Comparison of ENCODE assay signal across 21 mouse cellular contexts in genomic region chr6:39545474-39545873, GRCm38 (mm10). TPM values are rescaled to one million over a fixed set of nuclear protein-coding genes. Genes with fewer than 3 reads are reported as not detected.
DNase-seq lines count a peak whose midpoint lies in the region; ATAC-seq and TF ChIP-seq lines count a peak whose summit lies in the region.
"Had no signal": no experiment of that assay in that cellular context is flagged by ENCODE, and none has a peak within 500 bp of the region (broad histone marks: within the 10 kb centered on the region; RNA-seq: fewer than 3 reads in every experiment).

No protein-coding gene starts in this region.

- H3K27ac ChIP-seq in heart, embryonic 13.5 days (replicated peaks) = peak overlapping the region; percentile 92
- H3K27ac ChIP-seq in heart, embryonic 11.5 days (ENCODE audit: low read depth, low read length) = no peak overlapping the region
- peak overlapping the region; percentile 73 for H3K27ac ChIP-seq in layer of hippocampus, adult 2 months
- H3K27ac ChIP-seq in embryonic facial prominence, embryonic 14.5 days (replicated peaks; ENCODE audit: low read depth, low read length) = 0 out of 2 replicates have a peak overlapping the region, but pooled peaks have one; percentile 18
- H3K27ac ChIP-seq in cerebellum, adult 2 months (ENCODE audit: insufficient read depth, low read length) = no peak overlapping the region
- H3K27ac ChIP-seq: macrophage had no signal

- no peak for TF ChIP-seq POLR2A in cerebellum, adult 2 months (IDR thresholded peaks at IDR 0.05; ENCODE audit: borderline replicate concordance, insufficient read depth, low read length)

- no peak overlapping the region for H3K4me3 ChIP-seq in heart, embryonic 13.5 days
- no peak overlapping the region for H3K4me3 ChIP-seq in heart, embryonic 11.5 days (ENCODE audit: low read depth, low read length)
- H3K4me3 ChIP-seq in layer of hippocampus, adult 2 months = no peak overlapping the region
- H3K4me3 ChIP-seq in embryonic facial prominence, embryonic 14.5 days (ENCODE audit: low read depth, low read length) = no peak overlapping the region
- no peak overlapping the region for H3K4me3 ChIP-seq in cerebellum, adult 2 months (replicated peaks; ENCODE audit: insufficient read depth, low read depth, low read length)
- H3K4me3 ChIP-seq: embryonic facial prominence, embryonic 13.5 days; hindbrain, embryonic 15.5 days had no signal

- ATAC-seq in heart, embryonic 13.5 days (ENCODE audit: extremely low read depth, insufficient number of reproducible peaks, low FRiP score, low TSS enrichment) = no peak
- ATAC-seq in heart, embryonic 11.5 days (replicated peaks; ENCODE audit: insufficient number of reproducible peaks, low FRiP score, low TSS enrichment) = no peak
- no peak for ATAC-seq in embryonic facial prominence, embryonic 14.5 days (ENCODE audit: low read depth)
- ATAC-seq: activated CD4-positive, CD25-positive, alpha-beta regulatory T cell, adult 4 months had no signal

- no peaks in the 10 kb centered on the region for H3K27me3 ChIP-seq in heart, embryonic 13.5 days (replicated peaks)
- H3K27me3 ChIP-seq in heart, embryonic 11.5 days (ENCODE audit: control insufficient read depth, insufficient read depth, low read length) = no peaks in the 10 kb centered on the region
- no peaks in the 10 kb centered on the region for H3K27me3 ChIP-seq in embryonic facial prominence, embryonic 14.5 days (replicated peaks; ENCODE audit: control insufficient read depth, insufficient read depth, low read length)
- no peaks in the 10 kb centered on the region for H3K27me3 ChIP-seq in cerebellum, adult 2 months (ENCODE audit: control insufficient read depth, insufficient read depth, low read length)
- H3K27me3 ChIP-seq: embryonic facial prominence, embryonic 13.5 days; hindbrain, embryonic 15.5 days; Patski had no signal

- 79% methylated on average over 7 of the region's 7 CpGs for WGBS in heart, embryonic 13.5 days
- 82% methylated on average over 7 of the region's 7 CpGs for WGBS in heart, embryonic 11.5 days (ENCODE audit: insufficient replicate concordance)
- WGBS in embryonic facial prominence, embryonic 14.5 days = 88% methylated on average over 7 of the region's 7 CpGs
- WGBS in cerebellum, adult 2 months = 87% methylated on average over 7 of the region's 7 CpGs

- no peak for TF ChIP-seq CTCF in layer of hippocampus, adult 2 months (conservative IDR thresholded peaks at IDR 0.05)
- TF ChIP-seq CTCF in cerebellum, adult 2 months (IDR thresholded peaks at IDR 0.05; ENCODE audit: borderline replicate concordance, insufficient read depth, low read depth, low read length) = no peak

- H3K9ac ChIP-seq in heart, embryonic 13.5 days = no peak overlapping the region
- no peak overlapping the region for H3K9ac ChIP-seq in heart, embryonic 11.5 days (ENCODE audit: low read depth, low read length)
- H3K9ac ChIP-seq in embryonic facial prominence, embryonic 14.5 days (ENCODE audit: low read depth, low read length) = no peak overlapping the region
- H3K9ac ChIP-seq: embryonic facial prominence, embryonic 13.5 days; hindbrain, embryonic 15.5 days; lung, embryonic 14.5 days had no signal

- no peaks in the 10 kb centered on the region for H3K36me3 ChIP-seq in heart, embryonic 13.5 days
- H3K36me3 ChIP-seq in heart, embryonic 11.5 days (ENCODE audit: control insufficient read depth, insufficient read depth, low read length) = no peaks in the 10 kb centered on the region
- no peaks in the 10 kb centered on the region for H3K36me3 ChIP-seq in embryonic facial prominence, embryonic 14.5 days (ENCODE audit: control insufficient read depth, insufficient read depth, low read length)
- H3K36me3 ChIP-seq: hindbrain, embryonic 15.5 days had no signal

- H3K4me2 ChIP-seq in heart, embryonic 13.5 days = no peak overlapping the region
- no peak overlapping the region for H3K4me2 ChIP-seq in heart, embryonic 11.5 days
- H3K4me2 ChIP-seq in embryonic facial prominence, embryonic 14.5 days (ENCODE audit: low read depth, low read length) = no peak overlapping the region
- H3K4me2 ChIP-seq: embryonic facial prominence, embryonic 13.5 days; hindbrain, embryonic 15.5 days; liver, embryonic 11.5 days; lung, embryonic 14.5 days had no signal

- peaks cover 52% of the 10 kb centered on the region for H3K4me1 ChIP-seq in heart, embryonic 13.5 days
- peaks cover 30% of the 10 kb centered on the region for H3K4me1 ChIP-seq in heart, embryonic 11.5 days (ENCODE audit: control insufficient read depth, insufficient read depth, low read length)
- peaks cover 31% of the 10 kb centered on the region for H3K4me1 ChIP-seq in embryonic facial prominence, embryonic 14.5 days (ENCODE audit: control insufficient read depth, insufficient read depth, low read length)
- no peaks in the 10 kb centered on the region for H3K4me1 ChIP-seq in cerebellum, adult 2 months (ENCODE audit: control insufficient read depth, insufficient read depth, low read length)

- H3K9me3 ChIP-seq in heart, embryonic 13.5 days = no peaks in the 10 kb centered on the region
- no peaks in the 10 kb centered on the region for H3K9me3 ChIP-seq in heart, embryonic 11.5 days (replicated peaks; ENCODE audit: control insufficient read depth, low read length)
- no peaks in the 10 kb centered on the region for H3K9me3 ChIP-seq in embryonic facial prominence, embryonic 14.5 days (ENCODE audit: control insufficient read depth, low read length)
- H3K9me3 ChIP-seq: embryonic facial prominence, embryonic 13.5 days; hindbrain, embryonic 15.5 days had no signal

- DNase-seq in layer of hippocampus, adult 2 months (ENCODE audit: low spot score in 2 of 2) = peak in 1 of 2 experiments; percentile 51
- DNase-seq in layer of hippocampus, adult 11-12 months (ENCODE audit: low spot score) = no peak
- peak; percentile 29 for DNase-seq in brain, adult 2 months (ENCODE audit: low read depth, low spot score)
- no peak for DNase-seq in embryonic facial prominence, embryonic 14.5 days (ENCODE audit: low spot score)
- no peak for DNase-seq in cerebellum, adult 2 months
- DNase-seq: adrenal gland, postnatal 36 days; cerebellum, adult 9-10 months; gastrocnemius, postnatal 36 days; kidney, adult 9 months; lung, embryonic 14.5 days; right cerebral cortex, postnatal 14 days had no signal

RNA-seq across cellular contexts. Expression of gene Dennd2a, which starts 12.2 kb away (rescaled TPM):
- polyA plus RNA-seq in heart, embryonic 13.5 days (2015; fragmentation: Nextera tagmentation; extraction: Ambion mirVana) = 15.9 and 17.4 TPM in 2 replicates
- polyA plus RNA-seq in heart, embryonic 11.5 days (2014; fragmentation: Nextera tagmentation; extraction: Ambion mirVana) = 21.5 and 24.8 TPM in 2 replicates
- total RNA-seq in layer of hippocampus, adult 2 months (2021) = 10 to 100 TPM; 37.0 to 38.2 TPM
- polyA plus RNA-seq in embryonic facial prominence, embryonic 14.5 days (2014; fragmentation: Nextera tagmentation; extraction: Ambion mirVana) = 24.0 and 28.4 TPM in 2 replicates
- 12.3 and 13.5 TPM in 2 replicates for polyA plus RNA-seq in cerebellum, adult 2 months (2012; rRNA removed)
- total RNA-seq: monocyte, adult 5-6 weeks had no signal

RNA-seq across cellular contexts. Expression of gene Adck2, which starts 28.2 kb away (rescaled TPM):
- polyA plus RNA-seq in heart, embryonic 13.5 days (2015; fragmentation: Nextera tagmentation; extraction: Ambion mirVana) = 12.6 and 14.6 TPM in 2 replicates
- 14.9 and 18.6 TPM in 2 replicates for polyA plus RNA-seq in heart, embryonic 11.5 days (2014; fragmentation: Nextera tagmentation; extraction: Ambion mirVana)
- total RNA-seq in layer of hippocampus, adult 2 months (2021) = 10 to 100 TPM; 27.5 to 32.0 TPM
- polyA plus RNA-seq in embryonic facial prominence, embryonic 14.5 days (2014; fragmentation: Nextera tagmentation; extraction: Ambion mirVana) = 27.3 and 32.8 TPM in 2 replicates
- polyA plus RNA-seq in cerebellum, adult 2 months (2012; rRNA removed) = 30.2 and 33.2 TPM in 2 replicates

RNA-seq across cellular contexts. Expression of gene Gm42420, which starts 40.1 kb away (rescaled TPM):
- 1.1 and 1.8 TPM in 2 replicates for polyA plus RNA-seq in heart, embryonic 13.5 days (2015; fragmentation: Nextera tagmentation; extraction: Ambion mirVana)
- 1.4 and 1.9 TPM in 2 replicates for polyA plus RNA-seq in heart, embryonic 11.5 days (2014; fragmentation: Nextera tagmentation; extraction: Ambion mirVana)
- total RNA-seq in layer of hippocampus, adult 2 months (2021) = not detected
- polyA plus RNA-seq in embryonic facial prominence, embryonic 14.5 days (2014; fragmentation: Nextera tagmentation; extraction: Ambion mirVana) = not detected in 2 replicates
- polyA plus RNA-seq in cerebellum, adult 2 months (2012; rRNA removed) = 0.72 and 0.95 TPM in 2 replicates
- total RNA-seq: monocyte, adult 5-6 weeks had no signal
- polyA plus RNA-seq: embryonic facial prominence, embryonic 13.5 days; heart, embryonic 14.5 days; macrophage had no signal

RNA-seq across cellular contexts. Expression of gene Ndufb2, which starts 46.9 kb away (rescaled TPM):
- polyA plus RNA-seq in heart, embryonic 13.5 days (2015; fragmentation: Nextera tagmentation; extraction: Ambion mirVana) = 599 and 674 TPM in 2 replicates
- polyA plus RNA-seq in heart, embryonic 11.5 days (2014; fragmentation: Nextera tagmentation; extraction: Ambion mirVana) = 524 and 555 TPM in 2 replicates
- total RNA-seq in layer of hippocampus, adult 2 months (2021) = 100 to 1,000 TPM; 167 to 192 TPM
- 343 and 390 TPM in 2 replicates for polyA plus RNA-seq in embryonic facial prominence, embryonic 14.5 days (2014; fragmentation: Nextera tagmentation; extraction: Ambion mirVana)
- 315 and 319 TPM in 2 replicates for polyA plus RNA-seq in cerebellum, adult 2 months (2012; rRNA removed)

Comparison
In these comparisons a context has a peak if more than half of its experiments do, and no peak if none do; other contexts are left out.
1. H3K27ac ChIP-seq: peak in heart, embryonic 13.5 days (single experiment), layer of hippocampus, adult 2 months (single experiment) and embryonic facial prominence, embryonic 14.5 days (single experiment); none in heart, embryonic 11.5 days (single experiment) and cerebellum, adult 2 months (single experiment).